Mouse (Mus musculus) adrenal gland, postnatal 0 days (tissue): ENCODE results near the gene Med26. TPM values are rescaled to one million over a fixed set of nuclear protein-coding genes. Genes with fewer than 3 reads are reported as not detected.

ENCODE experiments used
- microRNA-seq: library from miRNA; unstranded; fragments of <30 nt; microRNA quantifications from one replicate; pipeline ENCODE4, GENCODE M21; 2016; ENCODE audit warnings: borderline replicate concordance; ENCODE audit not compliant: insufficient number of aligned reads
- polyA plus RNA-seq: library from polyadenylated mRNA; unstranded; fragments of >200 nt; fragmentation: Nextera tagmentation; extraction: Ambion mirVana; gene quantifications from 2 replicates; pipeline ENCODE4 v1.2.1, GENCODE M21; 2015

Gene Med26
- polyA plus RNA-seq, result 7.4 and 11.5 TPM in 2 replicates

GRCm38 (mm10) chr8:72547802-72548643, at the start of gene Med26:
Gene Med26, minus strand, starts transcription at chr8:72548270.

GRCm38 (mm10) chr8:72571611-72572473, 23.8 kb upstream of the Med26 start, which contains the start of gene Tmem38a:
Gene Tmem38a, plus strand, starts transcription at chr8:72572055.

GRCm38 (mm10) chr8:72570633-72571610, 22.9 kb upstream of the Med26 start, which contains the start of gene Smim7:
Gene Smim7, minus strand, starts transcription at chr8:72571088.

GRCm38 (mm10) chr8:72491680-72492621, 56.1 kb downstream of the Med26 start, which contains the start of gene Slc35e1:
Gene Slc35e1, minus strand, starts transcription at chr8:72492614.

GRCm38 (mm10) chr8:72474826-72475546, 73.1 kb downstream of the Med26 start, which contains the start of gene Cherp:
Gene Cherp, minus strand, starts transcription at chr8:72475226.

Small RNAs within 50 kb of the gene (microRNA-seq; reads per million reads assigned to microRNA genes)
- gene Gm28019, result not detected
- not detected for gene Mir7068

Other genes starting within 250 kb of the Med26 start
- 11.5 and 11.9 TPM in 2 replicates for gene Gm10282, start 243.0 kb downstream of the Med26 start, polyA plus RNA-seq
- 23.2 and 28.6 TPM in 2 replicates for gene Klf2, start 229.2 kb downstream of the Med26 start, polyA plus RNA-seq
- gene Eps15l1, start 126.8 kb downstream of the Med26 start, polyA plus RNA-seq, result 18.9 and 24.4 TPM in 2 replicates
- gene Calr3, start 104.4 kb downstream of the Med26 start, polyA plus RNA-seq, result 3.6 and 5.1 TPM in 2 replicates
- 8.9 and 9.4 TPM in 2 replicates for gene 1700030K09Rik, start 104.4 kb downstream of the Med26 start, polyA plus RNA-seq
- 29.3 and 30.1 TPM in 2 replicates for gene Cherp, start 73.0 kb downstream of the Med26 start, polyA plus RNA-seq
- 7.9 and 9.8 TPM in 2 replicates for gene Slc35e1, start 55.7 kb downstream of the Med26 start, polyA plus RNA-seq
- gene Smim7, start 22.8 kb upstream of the Med26 start, polyA plus RNA-seq, result 138 TPM in 2 replicates
- 21.9 and 28.6 TPM in 2 replicates for gene Tmem38a, start 23.8 kb upstream of the Med26 start, polyA plus RNA-seq
- gene Nwd1, start 98.4 kb upstream of the Med26 start, polyA plus RNA-seq, result 0.03 and 0.08 TPM in 2 replicates
- 346 and 455 TPM in 2 replicates for gene Sin3b, start 175.0 kb upstream of the Med26 start, polyA plus RNA-seq
- gene F2rl3, start 213.6 kb upstream of the Med26 start, polyA plus RNA-seq, result 0.61 and 0.99 TPM in 2 replicates